Mouse (Mus musculus) MEL (cell line): ENCODE results near the gene Zfp984.
"Not testable (repeated sequence)": the region's sequence is repeated elsewhere in the genome, so short reads cannot be mapped to it uniquely, and the experiment has no call there.

Experiments used
- CHD1 ChIP-seq: IDR thresholded peaks from 2 replicates; pipeline ENCODE4 v1.6.1; 2012; ENCODE audit warnings: low read depth, mild to moderate bottlenecking, inconsistent platforms, low read length, improper control_type of control experiment
- KAT2A ChIP-seq: conservative IDR thresholded peaks from 2 replicates; pipeline ENCODE4 v1.6.1; 2012; ENCODE audit warnings: low read depth, low read length, improper control_type of control experiment, inconsistent platforms
- MEF2A ChIP-seq: IDR thresholded peaks from 2 replicates; pipeline ENCODE4 v1.6.1; 2014; ENCODE audit warnings: low read depth, mild to moderate bottlenecking, inconsistent platforms, low read length, improper control_type of control experiment; ENCODE audit not compliant: poor library complexity, insufficient replicate concordance, severe bottlenecking; ENCODE audit errors: extremely low read depth
- POLR2A ChIP-seq, 2 experiments: IDR thresholded peaks; 2 replicates each; pipeline ENCODE4 v1.6.1; 2011 to 2012; ENCODE audit warnings: low read length in 2 of 2, mild to moderate bottlenecking in 2 of 2, control low read depth in 1 of 2, improper control_type of control experiment in 1 of 2, low read depth in 1 of 2, moderate library complexity in 1 of 2; ENCODE audit not compliant: control insufficient read depth in 1 of 2, insufficient read depth in 1 of 2, poor library complexity in 1 of 2

- TF ChIP-seq CHD1; POLR2A (IDR thresholded peaks at IDR 0.05; ENCODE audit: control insufficient read depth in 1 of 2, insufficient read depth in 1 of 2, low read depth in 1 of 2, low read length in 2 of 2, poor library complexity in 1 of 2); KAT2A; MEF2A: not testable (repeated sequence)
Observed at GRCm38 (mm10) chr4:147794026-147794665, 15.4 kb downstream of the Zfp984 start.
